Mouse (Mus musculus): ENCODE measurements around the gene Lhx2.
A peak's percentile ranks its signal among the peaks of the same experiment; 100 is the strongest.

Lhx2 gene

GRCm38 (mm10) chr2:38359186-38359585 lies 20.1 kb downstream of the Lhx2 start:
- no peak for DNase-seq (ENCODE audit: low read depth, low spot score)

DNA sequence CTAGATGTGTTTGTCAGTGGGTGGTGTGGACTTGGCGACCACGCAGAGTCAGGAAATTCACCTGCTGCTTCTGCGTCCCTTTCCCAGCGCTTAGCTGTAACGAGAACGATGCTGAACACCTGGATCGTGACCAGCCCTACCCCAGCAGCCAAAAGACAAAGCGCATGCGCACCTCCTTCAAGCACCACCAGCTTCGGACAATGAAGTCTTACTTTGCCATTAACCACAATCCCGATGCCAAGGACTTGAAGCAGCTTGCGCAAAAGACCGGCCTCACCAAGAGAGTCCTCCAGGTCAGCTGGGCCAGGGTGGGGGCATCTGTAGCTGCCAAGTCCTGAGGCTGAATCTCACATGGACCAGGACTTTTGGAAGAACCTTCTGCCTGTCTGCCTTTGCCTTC lies 20.7 kb downstream of the Lhx2 start:
- DNase-seq (ENCODE audit: low read depth, low spot score): no peak

DNA sequence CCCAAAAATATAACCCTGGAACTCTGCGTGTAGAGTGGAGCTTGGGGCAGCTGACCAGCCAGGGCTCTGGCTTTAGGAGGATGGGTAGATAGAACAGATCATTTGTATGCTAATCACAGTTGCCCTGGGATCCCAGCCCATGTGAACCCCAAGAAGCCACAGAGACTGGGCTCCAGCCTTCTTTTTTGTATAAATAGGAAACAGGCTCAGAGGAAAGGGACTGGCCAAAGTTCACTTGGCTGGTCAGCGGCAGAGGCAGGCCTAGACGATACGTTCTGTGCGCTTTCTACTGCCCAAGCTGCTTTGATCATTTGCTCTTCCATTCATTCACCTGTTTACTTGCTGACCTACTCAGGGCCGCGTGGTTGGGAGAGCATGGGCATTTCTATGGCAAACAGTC lies 27.1 kb downstream of the Lhx2 start:
- DNase-seq (ENCODE audit: low read depth, low spot score): no peak

DNA sequence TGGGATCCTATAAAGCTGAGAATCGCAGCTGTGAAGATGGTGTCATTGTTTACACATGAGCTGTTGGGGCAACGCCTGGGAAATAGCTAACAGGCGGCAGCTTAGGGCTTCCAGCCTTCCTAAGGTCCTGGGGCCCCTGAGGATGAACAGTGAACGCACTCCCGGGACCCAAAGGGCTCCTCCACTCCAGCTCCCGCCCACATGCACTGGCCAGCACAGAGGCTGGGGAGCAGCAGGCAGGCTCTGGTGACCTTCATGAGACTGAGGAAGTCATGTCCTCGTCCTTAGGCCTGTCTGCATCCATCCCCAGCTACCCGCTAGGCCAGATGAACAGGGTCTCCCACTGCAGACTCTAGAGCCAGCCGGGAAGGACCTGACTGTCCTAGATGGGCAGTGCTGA lies 27.9 kb downstream of the Lhx2 start:
- DNase-seq (ENCODE audit: low read depth, low spot score): no peak

- DNase-seq (ENCODE audit: low read depth, low spot score): no peak
These were observed 28.8 kb downstream of the Lhx2 start for GRCm38 (mm10) chr2:38367852-38368251.

DNA sequence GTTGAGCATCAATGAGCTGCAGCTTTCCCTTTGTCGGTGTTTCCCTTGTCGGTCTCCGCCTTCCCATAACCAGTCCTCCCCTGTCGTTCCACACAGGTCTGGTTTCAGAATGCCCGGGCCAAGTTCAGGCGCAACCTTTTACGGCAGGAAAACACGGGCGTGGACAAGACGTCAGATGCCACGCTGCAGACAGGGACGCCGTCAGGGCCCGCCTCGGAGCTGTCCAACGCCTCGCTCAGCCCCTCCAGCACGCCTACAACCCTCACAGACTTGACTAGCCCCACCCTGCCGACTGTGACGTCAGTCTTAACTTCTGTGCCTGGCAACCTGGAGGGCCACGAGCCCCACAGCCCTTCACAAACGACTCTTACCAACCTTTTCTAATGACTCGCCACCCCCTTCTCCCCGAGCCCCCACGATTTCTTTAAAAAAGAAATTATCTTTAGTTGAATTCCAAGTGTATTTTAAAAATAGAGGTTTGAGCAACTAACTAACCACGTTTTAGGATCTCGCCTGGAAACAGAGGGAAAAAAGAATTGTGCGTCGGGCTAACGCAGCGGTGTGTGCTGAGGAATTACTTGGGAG lies 29.8 kb downstream of the Lhx2 start:
- peak; percentile 79 for DNase-seq (ENCODE audit: low read depth, low spot score)

- peak; percentile 55 for DNase-seq (ENCODE audit: low read depth, low spot score)
These were observed 36.7 kb downstream of the Lhx2 start for GRCm38 (mm10) chr2:38375606-38376304.

GRCm38 (mm10) chr2:38377254-38377653 lies 38.2 kb downstream of the Lhx2 start:
- DNase-seq (ENCODE audit: low read depth, low spot score): no peak

GRCm38 (mm10) chr2:38378346-38378745 lies 39.3 kb downstream of the Lhx2 start:
- DNase-seq (ENCODE audit: low read depth, low spot score): peak; percentile 56

DNA sequence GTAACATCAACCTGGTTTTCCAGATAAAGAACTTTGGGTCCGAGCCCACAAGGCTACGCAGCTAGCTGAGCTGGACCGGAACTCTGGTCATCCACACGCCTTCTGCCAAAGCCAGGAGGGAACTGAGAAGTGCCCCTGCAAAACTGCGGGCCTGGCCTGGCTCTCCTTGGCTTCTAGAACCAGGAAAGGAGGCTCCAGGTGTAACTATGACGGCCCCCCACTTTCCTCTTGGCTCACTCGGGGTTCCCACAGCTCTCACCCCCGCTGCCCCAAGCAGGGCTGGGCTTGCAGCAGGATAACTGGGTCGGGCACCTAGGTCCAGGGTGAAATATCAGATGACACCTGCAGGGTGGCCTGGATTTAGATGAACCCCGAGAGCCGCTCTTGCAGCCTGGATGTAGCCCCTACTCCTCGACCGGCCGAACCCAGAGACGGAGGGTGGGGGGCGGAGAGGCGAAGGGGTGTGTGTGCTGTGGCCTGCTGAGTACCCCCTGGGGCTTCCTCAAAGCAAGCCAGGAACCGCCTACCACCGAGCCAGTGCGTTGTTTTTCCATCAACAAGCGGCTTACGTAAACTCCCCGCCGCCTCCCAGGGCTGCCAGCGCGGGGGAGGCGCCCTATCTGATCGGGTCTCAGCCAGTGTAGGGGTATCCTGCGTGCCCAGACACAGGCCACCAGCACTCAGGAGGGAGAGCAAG lies 39.9 kb downstream of the Lhx2 start:
- no peak for DNase-seq (ENCODE audit: low read depth, low spot score)

DNA sequence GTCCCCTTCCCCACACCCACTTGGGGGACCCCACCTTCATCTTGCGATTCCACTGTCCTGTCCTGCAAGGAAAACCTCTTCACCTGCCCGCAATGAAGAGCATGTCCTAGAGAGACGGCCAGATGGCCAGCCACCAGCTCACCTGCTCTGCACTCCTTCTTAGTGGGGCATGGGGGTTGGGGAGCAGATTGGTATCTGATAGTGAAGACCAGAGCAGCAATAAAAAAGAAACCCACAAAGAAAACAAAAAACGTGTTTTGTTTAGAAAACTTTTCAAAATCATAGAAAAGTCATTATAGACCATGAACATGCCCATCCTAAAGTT lies 40.4 kb downstream of the Lhx2 start:
- no peak for DNase-seq (ENCODE audit: low read depth, low spot score)

DNA sequence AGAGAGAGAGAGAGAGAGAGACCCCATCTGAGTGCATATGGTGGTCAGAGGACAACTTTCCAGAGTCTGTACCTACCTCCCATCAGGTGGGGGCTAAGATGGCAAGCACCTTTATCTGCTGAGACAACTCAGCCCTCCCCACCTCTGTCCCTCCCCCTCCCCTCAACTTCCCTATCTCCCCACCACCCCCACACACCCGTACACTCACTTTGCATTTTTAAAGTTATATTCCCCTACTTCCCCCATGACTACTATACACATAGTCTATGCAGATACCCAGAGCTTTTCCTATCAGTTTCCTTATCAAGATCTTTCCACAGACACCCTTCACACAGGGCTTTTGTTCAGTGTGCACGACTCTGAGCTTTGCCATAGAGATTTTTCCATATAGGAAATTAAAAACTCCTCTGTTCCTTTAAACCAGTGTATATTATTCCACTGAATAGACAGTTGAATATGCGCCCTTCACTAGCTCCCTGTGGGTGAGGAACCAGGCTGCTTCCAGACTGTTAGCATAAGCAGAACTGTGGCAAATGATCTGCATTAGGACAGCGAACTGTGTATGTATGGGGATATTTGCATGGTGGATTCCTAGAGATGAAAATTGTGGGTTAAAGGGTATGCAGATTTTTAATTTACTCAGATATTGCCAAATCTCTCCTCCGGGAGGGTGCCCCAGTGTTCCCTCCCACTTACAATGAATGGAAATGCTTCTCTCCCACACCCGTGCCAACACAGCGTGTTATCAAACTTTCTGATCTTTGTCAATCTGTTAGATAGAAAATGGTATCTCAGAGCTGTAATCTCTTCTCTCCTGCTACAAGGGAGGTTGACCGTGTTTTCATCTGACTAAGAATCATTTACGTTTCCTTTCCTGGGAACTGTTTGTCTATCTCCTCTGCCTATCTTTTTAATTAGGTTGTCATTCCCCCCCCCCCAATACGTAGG lies 41.3 kb downstream of the Lhx2 start:
- DNase-seq (ENCODE audit: low read depth, low spot score): no peak

GRCm38 (mm10) chr2:38387568-38388262 lies 48.6 kb downstream of the Lhx2 start:
- DNase-seq (ENCODE audit: low read depth, low spot score): no peak

GRCm38 (mm10) chr2:38394977-38395868 lies 56.1 kb downstream of the Lhx2 start:
- DNase-seq (ENCODE audit: low read depth, low spot score): no peak

- no peak for DNase-seq (ENCODE audit: low read depth, low spot score)
These were observed 56.8 kb downstream of the Lhx2 start for GRCm38 (mm10) chr2:38395869-38396236.

GRCm38 (mm10) chr2:38397306-38397705 lies 58.2 kb downstream of the Lhx2 start:
- peak; percentile 65 for DNase-seq (ENCODE audit: low read depth, low spot score)

DNA sequence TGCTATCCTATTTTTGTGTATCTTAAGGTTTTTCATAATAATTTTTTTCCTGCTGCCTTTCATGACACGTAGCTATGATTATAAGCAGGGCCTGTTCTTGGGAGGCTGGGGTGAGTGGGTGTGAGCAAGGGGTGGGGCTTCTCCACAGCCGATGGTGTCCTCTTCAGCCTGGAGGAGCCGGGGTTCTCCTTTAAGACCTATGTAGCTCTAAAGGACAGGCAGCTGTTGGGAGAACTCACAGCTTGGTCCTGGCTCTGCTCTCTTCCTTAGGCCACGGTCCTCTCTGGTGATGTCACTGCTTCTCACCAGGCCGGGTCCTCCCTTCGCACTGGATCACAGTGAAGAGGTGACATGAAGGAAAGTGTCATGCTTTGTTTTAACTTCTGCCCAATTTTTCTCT lies 58.8 kb downstream of the Lhx2 start:
- DNase-seq (ENCODE audit: low read depth, low spot score): no peak

GRCm38 (mm10) chr2:38402611-38403010 lies 63.5 kb downstream of the Lhx2 start:
- DNase-seq (ENCODE audit: low read depth, low spot score): no peak

GRCm38 (mm10) chr2:38403231-38403630 lies 64.2 kb downstream of the Lhx2 start:
- no peak for DNase-seq (ENCODE audit: low read depth, low spot score)

DNA sequence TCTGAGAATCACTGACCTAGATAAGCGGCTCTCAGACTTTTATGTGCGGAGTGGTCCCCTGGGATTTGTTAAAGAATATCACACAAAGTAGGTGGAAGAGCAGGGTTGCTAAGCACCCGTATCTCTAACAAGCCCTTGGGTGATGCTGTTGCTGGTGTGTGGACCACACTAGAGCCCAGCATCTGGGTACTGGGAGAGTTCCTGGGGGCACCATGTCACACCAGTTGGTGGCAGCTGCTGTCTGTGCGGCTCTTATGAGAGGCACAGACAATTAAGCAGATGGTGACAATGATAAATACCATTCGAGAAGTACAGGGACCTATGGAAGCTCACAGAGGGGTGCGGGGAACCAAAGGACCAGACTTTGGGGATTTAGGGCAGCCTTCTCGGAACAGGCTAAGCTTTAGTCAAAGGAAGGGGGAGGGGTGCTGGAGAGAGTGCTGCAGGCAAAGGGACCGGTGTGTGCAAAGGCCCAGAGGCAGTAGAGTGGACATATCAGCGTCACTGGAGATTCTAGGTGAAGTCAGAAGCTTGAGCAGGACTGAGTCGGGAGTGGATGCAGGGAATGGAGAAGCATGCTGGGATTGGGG lies 65.0 kb downstream of the Lhx2 start:
- no peak for DNase-seq (ENCODE audit: low read depth, low spot score)
